Mouse (Mus musculus) liver, adult 2 months (tissue): ENCODE data around the gene Tbx4. TPM values are rescaled to one million over a fixed set of nuclear protein-coding genes. Genes with fewer than 3 reads are reported as not detected.

ENCODE experiments used
- DNase-seq: peaks from one replicate; pipeline ENCODE4 v3.0.0-alpha.2; 2011; ENCODE audit warnings: low read depth, low spot score; ENCODE audit errors: extremely low read depth
- H3K27ac ChIP-seq: fragments of 200-500 bp; replicated peaks from 2 replicates; pipeline ENCODE4 v1.5.1; 2012; ENCODE audit warnings: low read depth, mild to moderate bottlenecking, control low read depth, inconsistent platforms, low read length; ENCODE audit not compliant: insufficient read depth
- H3K27me3 ChIP-seq: fragments of 200-500 bp; 2 replicates; pipeline ENCODE4 v1.6.1; 2012; ENCODE audit warnings: mild to moderate bottlenecking, moderate library complexity, low read length, inconsistent platforms; ENCODE audit not compliant: control insufficient read depth, insufficient read depth
- H3K36me3 ChIP-seq: fragments of 200-500 bp; 2 replicates; pipeline ENCODE4 v1.6.1; 2012; ENCODE audit warnings: low read length, inconsistent platforms; ENCODE audit not compliant: control insufficient read depth, insufficient read depth
- H3K4me1 ChIP-seq: fragments of 200-500 bp; 2 replicates; pipeline ENCODE4 v1.6.1; 2011; ENCODE audit warnings: low read length; ENCODE audit not compliant: control insufficient read depth, insufficient read depth
- H3K4me3 ChIP-seq: fragments of 200-500 bp; 2 replicates; pipeline ENCODE4 v1.5.1; 2011; ENCODE audit warnings: low read depth, mild to moderate bottlenecking, control low read depth, low read length, moderate library complexity; ENCODE audit not compliant: insufficient read depth
- H3K79me2 ChIP-seq: fragments of 200-500 bp; 2 replicates; pipeline ENCODE4 v1.6.1; 2012; ENCODE audit warnings: inconsistent platforms, mild to moderate bottlenecking, low read length, moderate library complexity; ENCODE audit not compliant: control insufficient read depth, insufficient read depth
- H3K9ac ChIP-seq: fragments of 200-500 bp; 2 replicates; pipeline ENCODE4 v1.6.1; 2012; ENCODE audit warnings: low read depth, mild to moderate bottlenecking, control low read depth, inconsistent platforms, low read length
- CTCF ChIP-seq: fragments of 200-500 bp; IDR thresholded peaks from 2 replicates; pipeline ENCODE4 v1.5.1; 2011; ENCODE audit warnings: low read depth, low read length, control low read depth
- POLR2A ChIP-seq: fragments of 200-500 bp; IDR thresholded peaks from 2 replicates; pipeline ENCODE4 v1.6.1; 2011; ENCODE audit warnings: low read length, control low read depth; ENCODE audit not compliant: insufficient read depth; ENCODE audit errors: extremely low read depth
- WGBS: fragments of 180-500 bp; shearing (Covaris S2); methylation state at CpG from one replicate; pipeline ENCODE4 v1.1.7; 2018; 5-methylcytosine and 5-hydroxymethylcytosine counted together
- polyA plus RNA-seq: library from polyadenylated mRNA; depleted of rRNA; stranded (reverse); fragments of >200 nt; gene quantifications from 2 replicates; pipeline ENCODE4 v1.2.3, GENCODE M21; 2012
- total RNA-seq: library from RNA; depleted of rRNA; stranded (reverse); fragments of >200 nt; gene quantifications from 2 replicates; pipeline ENCODE4 v1.2.3, GENCODE M21; 2014

The Tbx4 gene
- total and polyA plus RNA-seq, 2 experiments, result 0.02 TPM; not detected in 1

GRCm38 (mm10) chr11:85928106-85928505 lies 41.9 kb downstream of the Tbx4 start:
- TF ChIP-seq CTCF (no peak), POLR2A (no peak)
- H3K27me3 ChIP-seq, result peaks cover 12% of the 10 kb centered on the region
- no peaks in the 10 kb centered on the region for H3K36me3 ChIP-seq
- H3K4me3 ChIP-seq, result no peak overlapping the region
- no peaks in the 10 kb centered on the region for H3K4me1 ChIP-seq
- H3K79me2 ChIP-seq, result no peaks in the 10 kb centered on the region
- no peak overlapping the region for H3K27ac ChIP-seq
- 69% methylated on average over 4 of the region's 4 CpGs for WGBS
- no peak overlapping the region for H3K9ac ChIP-seq
- no peak for DNase-seq

- 91% methylated on average over 6 of the region's 6 CpGs for WGBS
- TF ChIP-seq CTCF (no peak), POLR2A (no peak)
- Histone ChIP-seq H3K9ac (no peak overlapping the region), H3K79me2 (no peaks in the 10 kb centered on the region), H3K27ac (no peak overlapping the region), H3K27me3 (peaks cover 10% of the 10 kb centered on the region), H3K36me3 (no peaks in the 10 kb centered on the region), H3K4me3 (no peak overlapping the region), H3K4me1 (no peaks in the 10 kb centered on the region)
- DNase-seq, result no peak
Observed at GRCm38 (mm10) chr11:85929651-85930050, 43.4 kb downstream of the Tbx4 start.

GRCm38 (mm10) chr11:85941785-85942570 lies 55.8 kb downstream of the Tbx4 start:
- H3K27ac ChIP-seq, result no peak overlapping the region
- no peaks in the 10 kb centered on the region; the same call in 1 of the 2 replicates for H3K4me1 ChIP-seq
- WGBS, result 57% methylated on average over 7 of the region's 7 CpGs
- TF ChIP-seq CTCF, result no peak
- no peak for TF ChIP-seq POLR2A
- no peak for DNase-seq
- H3K4me3 ChIP-seq, result no peak overlapping the region
- H3K79me2 ChIP-seq, result no peaks in the 10 kb centered on the region
- H3K36me3 ChIP-seq, result no peaks in the 10 kb centered on the region
- no peaks in the 10 kb centered on the region for H3K27me3 ChIP-seq
- no peak overlapping the region for H3K9ac ChIP-seq

- no peak overlapping the region for H3K9ac ChIP-seq
- no peaks in the 10 kb centered on the region for H3K4me1 ChIP-seq
- 86% methylated on average over 10 of the region's 10 CpGs for WGBS
- TF ChIP-seq POLR2A, result no peak
- TF ChIP-seq CTCF, result no peak
- H3K79me2 ChIP-seq, result no peaks in the 10 kb centered on the region
- H3K27me3 ChIP-seq, result no peaks in the 10 kb centered on the region
- no peak for DNase-seq
- no peaks in the 10 kb centered on the region for H3K36me3 ChIP-seq
- no peak overlapping the region for H3K4me3 ChIP-seq
- H3K27ac ChIP-seq, result no peak overlapping the region
Observed at GRCm38 (mm10) chr11:85948765-85949164, 62.5 kb downstream of the Tbx4 start.

GRCm38 (mm10) chr11:85949749-85950148 lies 63.5 kb downstream of the Tbx4 start:
- Histone ChIP-seq H3K27ac (no peak overlapping the region), H3K9ac (no peak overlapping the region), H3K27me3 (no peaks in the 10 kb centered on the region), H3K36me3 (no peaks in the 10 kb centered on the region), H3K4me3 (no peak overlapping the region), H3K79me2 (no peaks in the 10 kb centered on the region), H3K4me1 (no peaks in the 10 kb centered on the region)
- 78% methylated on average over 2 of the region's 2 CpGs for WGBS
- DNase-seq, result no peak
- TF ChIP-seq POLR2A (no peak), CTCF (no peak)

- TF ChIP-seq CTCF (no peak), POLR2A (no peak)
- H3K9ac ChIP-seq, result no peak overlapping the region
- 81% methylated on average over 4 of the region's 4 CpGs for WGBS
- H3K36me3 ChIP-seq, result no peaks in the 10 kb centered on the region
- 0 out of 2 replicates have a peak, but pooled peaks cover 2% of the 10 kb centered on the region for H3K27me3 ChIP-seq
- no peaks in the 10 kb centered on the region for H3K79me2 ChIP-seq
- no peak for DNase-seq
- no peaks in the 10 kb centered on the region for H3K4me1 ChIP-seq
- H3K4me3 ChIP-seq, result no peak overlapping the region
- no peak overlapping the region for H3K27ac ChIP-seq
Observed at GRCm38 (mm10) chr11:85952538-85952937, 66.3 kb downstream of the Tbx4 start.
